Mouse (Mus musculus): ENCODE results near the gene 4921504E06Rik. TPM values are rescaled to one million over a fixed set of nuclear protein-coding genes. Genes with fewer than 3 reads are reported as not detected.

4921504E06Rik gene
- polyA plus RNA-seq, 2 experiments, result not detected

GRCm38 (mm10) chr2:19431186-19431585 lies 122.5 kb downstream of the 4921504E06Rik start:
- H3K9me3 ChIP-seq (ENCODE audit: control insufficient read depth, low read length), result no peaks in the 10 kb centered on the region
- TF ChIP-seq POLR2A (IDR thresholded peaks at IDR 0.05; ENCODE audit: borderline replicate concordance, extremely low read depth, insufficient read depth, insufficient read length), result no peak
- H3K36me3 ChIP-seq (ENCODE audit: control insufficient read depth, insufficient read depth, low read length), result no peaks in the 10 kb centered on the region
- H3K27ac ChIP-seq (replicated peaks; ENCODE audit: low read depth, low read length), result no peak overlapping the region
- DNase-seq (ENCODE audit: low spot score), result no peak
- peaks cover 79% of the 10 kb centered on the region for H3K27me3 ChIP-seq (ENCODE audit: control insufficient read depth, insufficient read depth, low read length)
- H3K9ac ChIP-seq (ENCODE audit: low read depth, low read length, severe bottlenecking), result no peak overlapping the region
- 2% methylated on average over 18 of the region's 18 CpGs for WGBS
- H3K4me1 ChIP-seq (ENCODE audit: control insufficient read depth, insufficient read depth, low read length), result no peaks in the 10 kb centered on the region
- no peak for ATAC-seq (ENCODE audit: low FRiP score, low read depth)
- H3K4me2 ChIP-seq (replicated peaks; ENCODE audit: low read depth, low read length, severe bottlenecking), result no peak overlapping the region
- H3K4me3 ChIP-seq (replicated peaks; ENCODE audit: low read length), result no peak overlapping the region

- ATAC-seq (ENCODE audit: low FRiP score, low read depth) (no peak), DNase-seq (ENCODE audit: low spot score) (no peak)
- no peak for TF ChIP-seq POLR2A (IDR thresholded peaks at IDR 0.05; ENCODE audit: borderline replicate concordance, extremely low read depth, insufficient read depth, insufficient read length)
- Histone ChIP-seq H3K9me3 (ENCODE audit: control insufficient read depth, low read length) (no peaks in the 10 kb centered on the region), H3K27ac (replicated peaks; ENCODE audit: low read depth, low read length) (no peak overlapping the region), H3K4me3 (replicated peaks; ENCODE audit: low read length) (no peak overlapping the region; the same call in 1 of the 2 replicates), H3K4me1 (ENCODE audit: control insufficient read depth, insufficient read depth, low read length) (no peaks in the 10 kb centered on the region), H3K36me3 (ENCODE audit: control insufficient read depth, insufficient read depth, low read length) (no peaks in the 10 kb centered on the region), H3K4me2 (replicated peaks; ENCODE audit: low read depth, low read length, severe bottlenecking) (no peak overlapping the region), H3K27me3 (ENCODE audit: control insufficient read depth, insufficient read depth, low read length) (peaks cover 76% of the 10 kb centered on the region), H3K9ac (ENCODE audit: low read depth, low read length, severe bottlenecking) (no peak overlapping the region)
- WGBS, result under 1% methylated on average over 33 of the region's 33 CpGs
Measured at GRCm38 (mm10) chr2:19430746-19431145, 123.0 kb downstream of the 4921504E06Rik start.

- H3K27me3 ChIP-seq (ENCODE audit: control insufficient read depth, insufficient read depth, low read length), result peaks cover 69% of the 10 kb centered on the region
- WGBS, result 4% methylated on average over 31 of the region's 31 CpGs
- H3K4me3 ChIP-seq (replicated peaks; ENCODE audit: low read length), result no peak overlapping the region
- H3K36me3 ChIP-seq (ENCODE audit: control insufficient read depth, insufficient read depth, low read length), result no peaks in the 10 kb centered on the region
- no peak for ATAC-seq (ENCODE audit: low FRiP score, low read depth)
- no peak overlapping the region for H3K9ac ChIP-seq (ENCODE audit: low read depth, low read length, severe bottlenecking)
- DNase-seq (ENCODE audit: low spot score), result no peak
- no peak overlapping the region for H3K27ac ChIP-seq (replicated peaks; ENCODE audit: low read depth, low read length)
- no peak overlapping the region for H3K4me2 ChIP-seq (replicated peaks; ENCODE audit: low read depth, low read length, severe bottlenecking)
- no peaks in the 10 kb centered on the region for H3K9me3 ChIP-seq (ENCODE audit: control insufficient read depth, low read length)
- no peak for TF ChIP-seq POLR2A (IDR thresholded peaks at IDR 0.05; ENCODE audit: borderline replicate concordance, extremely low read depth, insufficient read depth, insufficient read length)
- no peaks in the 10 kb centered on the region for H3K4me1 ChIP-seq (ENCODE audit: control insufficient read depth, insufficient read depth, low read length)
Measured at GRCm38 (mm10) chr2:19429691-19430690, 123.7 kb downstream of the 4921504E06Rik start.

GRCm38 (mm10) chr2:19429031-19429430 lies 124.7 kb downstream of the 4921504E06Rik start:
- no peak for TF ChIP-seq POLR2A (IDR thresholded peaks at IDR 0.05; ENCODE audit: borderline replicate concordance, extremely low read depth, insufficient read depth, insufficient read length)
- 2% methylated on average over 10 of the region's 10 CpGs for WGBS
- Histone ChIP-seq H3K9ac (ENCODE audit: low read depth, low read length, severe bottlenecking) (no peak overlapping the region), H3K27ac (replicated peaks; ENCODE audit: low read depth, low read length) (no peak overlapping the region), H3K27me3 (ENCODE audit: control insufficient read depth, insufficient read depth, low read length) (peaks cover 59% of the 10 kb centered on the region), H3K4me2 (replicated peaks; ENCODE audit: low read depth, low read length, severe bottlenecking) (no peak overlapping the region), H3K4me1 (ENCODE audit: control insufficient read depth, insufficient read depth, low read length) (no peaks in the 10 kb centered on the region), H3K36me3 (ENCODE audit: control insufficient read depth, insufficient read depth, low read length) (no peaks in the 10 kb centered on the region), H3K9me3 (ENCODE audit: control insufficient read depth, low read length) (no peaks in the 10 kb centered on the region), H3K4me3 (replicated peaks; ENCODE audit: low read length) (no peak overlapping the region)
- ATAC-seq (ENCODE audit: low FRiP score, low read depth) (no peak), DNase-seq (ENCODE audit: low spot score) (peak; percentile 88)

- Histone ChIP-seq H3K9me3 (ENCODE audit: control insufficient read depth, low read length) (no peaks in the 10 kb centered on the region), H3K9ac (ENCODE audit: low read depth, low read length, severe bottlenecking) (no peak overlapping the region), H3K4me3 (replicated peaks; ENCODE audit: low read length) (no peak overlapping the region), H3K4me2 (replicated peaks; ENCODE audit: low read depth, low read length, severe bottlenecking) (no peak overlapping the region), H3K4me1 (ENCODE audit: control insufficient read depth, insufficient read depth, low read length) (no peaks in the 10 kb centered on the region), H3K27ac (replicated peaks; ENCODE audit: low read depth, low read length) (no peak overlapping the region), H3K27me3 (ENCODE audit: control insufficient read depth, insufficient read depth, low read length) (0 out of 2 replicates have a peak, but pooled peaks cover 4% of the 10 kb centered on the region), H3K36me3 (ENCODE audit: control insufficient read depth, insufficient read depth, low read length) (no peaks in the 10 kb centered on the region)
- DNase-seq (ENCODE audit: low spot score) (no peak), ATAC-seq (ENCODE audit: low FRiP score, low read depth) (no peak)
- no peak for TF ChIP-seq POLR2A (IDR thresholded peaks at IDR 0.05; ENCODE audit: borderline replicate concordance, extremely low read depth, insufficient read depth, insufficient read length)
- 75% methylated on average over 6 of the region's 6 CpGs for WGBS
Measured at GRCm38 (mm10) chr2:19423086-19423485, 130.6 kb downstream of the 4921504E06Rik start.

Measured in limb, embryonic 14.5 days (tissue).